Mouse (Mus musculus) lung, postnatal 0 days (tissue): ENCODE data around the gene Tldc2.

ENCODE experiments used
- CTCF ChIP-seq: IDR thresholded peaks from 2 replicates; pipeline ENCODE4 v1.5.1; 2016; ENCODE audit warnings: antibody characterized with exemption, mild to moderate bottlenecking
- EP300 ChIP-seq: IDR thresholded peaks from 2 replicates; pipeline ENCODE4 v1.6.1; 2016; ENCODE audit warnings: antibody characterized with exemption, mild to moderate bottlenecking, control low read depth

GRCm38 (mm10) chr2:157076585-157076984 lies 10.3 kb upstream of the Tldc2 start:
- no peak for TF ChIP-seq CTCF
- no peak for TF ChIP-seq EP300
